Mouse (Mus musculus): ENCODE data around the gene Pdha1. TPM values are rescaled to one million over a fixed set of nuclear protein-coding genes. Genes with fewer than 3 reads are reported as not detected.

The Pdha1 gene
- 165 and 194 TPM in 2 replicates for polyA plus RNA-seq (2011; ENCODE audit: insufficient read length, low read depth, missing spikeins)

DNA sequence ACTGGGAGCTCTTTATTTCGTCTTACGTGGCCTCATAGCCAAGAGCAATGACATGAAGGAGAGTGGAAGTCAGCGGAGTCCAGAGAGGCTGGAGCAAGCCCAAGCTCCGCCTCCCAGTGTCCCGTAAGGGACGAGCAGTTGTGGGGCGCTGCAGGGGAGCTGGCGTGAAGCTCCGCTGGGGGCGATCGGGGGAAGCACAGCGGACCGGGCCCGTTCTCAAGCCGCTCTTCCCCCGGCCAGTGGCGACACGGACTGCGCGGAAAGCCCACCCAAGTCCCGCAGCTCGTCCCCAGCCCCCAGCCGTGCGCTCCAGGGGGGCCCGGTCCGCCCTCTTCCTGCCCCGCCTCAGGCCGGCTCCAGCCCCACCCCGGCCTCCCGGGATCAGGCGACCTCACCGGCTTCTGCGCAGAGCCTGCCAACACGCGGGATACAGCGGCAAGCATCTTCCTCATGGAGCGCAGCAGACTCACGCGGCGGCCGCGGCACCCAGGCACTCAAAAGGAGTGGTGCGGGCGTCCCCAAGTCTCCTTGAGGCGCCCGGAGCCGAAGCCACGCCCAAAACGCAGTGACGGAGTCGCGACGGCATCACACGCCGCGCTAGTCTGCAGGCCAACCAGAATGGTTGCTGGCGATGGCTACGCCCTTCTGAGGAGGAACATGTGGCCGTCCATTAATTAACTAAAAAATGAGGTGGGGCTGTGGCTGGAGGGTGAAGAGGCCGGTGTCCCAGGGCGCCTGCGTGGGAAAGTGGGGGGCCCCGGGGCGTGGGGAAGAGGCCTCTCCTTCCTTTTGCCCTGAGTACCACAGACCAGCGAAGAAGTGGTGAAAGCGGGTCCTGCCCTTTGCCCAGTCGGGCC is at the start of gene Pdha1:
TSS of gene Pdha1 (minus strand) at position 553 of the 857 bp plus-strand sequence.
- Histone ChIP-seq H3K4me3 (ENCODE audit: insufficient read depth, low read length) (peak within 1 kb of the TSS; percentile 87), H3K4me1 (ENCODE audit: control insufficient read depth, insufficient read depth, low read length) (peaks cover 4% of the 10 kb centered on the region), H3K27ac (ENCODE audit: insufficient read depth, low read length) (peak within 1 kb of the TSS; percentile 94)
- TF ChIP-seq POLR2A (IDR thresholded peaks at IDR 0.05; ENCODE audit: low read depth, low read length) = peak; percentile 83
- no peak for TF ChIP-seq CTCF (IDR thresholded peaks at IDR 0.05; ENCODE audit: borderline replicate concordance, insufficient read depth, low read length)

DNA sequence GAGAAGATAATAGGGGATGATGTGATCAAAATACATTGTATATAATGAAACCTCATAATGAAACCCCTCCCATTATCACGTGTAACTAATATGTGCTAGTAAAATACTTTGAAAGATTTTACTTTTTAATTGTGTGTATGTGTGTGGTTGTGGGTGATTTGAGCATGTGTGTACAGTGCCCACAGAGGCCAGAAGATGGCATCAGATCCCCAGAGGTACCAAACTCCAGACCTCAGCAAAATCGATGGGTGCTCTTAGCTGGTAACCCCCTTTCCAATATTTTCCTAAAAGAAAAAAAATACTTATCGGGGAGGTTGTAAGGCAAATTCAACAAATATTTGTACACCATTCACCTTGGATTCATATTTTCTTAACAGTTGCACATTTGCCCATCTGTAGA is 40.8 kb upstream of the Pdha1 start:
- TF ChIP-seq CTCF (IDR thresholded peaks at IDR 0.05; ENCODE audit: borderline replicate concordance, insufficient read depth, low read length) = no peak
- no peaks in the 10 kb centered on the region for H3K4me1 ChIP-seq (ENCODE audit: control insufficient read depth, insufficient read depth, low read length)
- H3K27ac ChIP-seq (ENCODE audit: insufficient read depth, low read length) = no peak overlapping the region
- H3K4me3 ChIP-seq (ENCODE audit: insufficient read depth, low read length) = no peak overlapping the region

DNA sequence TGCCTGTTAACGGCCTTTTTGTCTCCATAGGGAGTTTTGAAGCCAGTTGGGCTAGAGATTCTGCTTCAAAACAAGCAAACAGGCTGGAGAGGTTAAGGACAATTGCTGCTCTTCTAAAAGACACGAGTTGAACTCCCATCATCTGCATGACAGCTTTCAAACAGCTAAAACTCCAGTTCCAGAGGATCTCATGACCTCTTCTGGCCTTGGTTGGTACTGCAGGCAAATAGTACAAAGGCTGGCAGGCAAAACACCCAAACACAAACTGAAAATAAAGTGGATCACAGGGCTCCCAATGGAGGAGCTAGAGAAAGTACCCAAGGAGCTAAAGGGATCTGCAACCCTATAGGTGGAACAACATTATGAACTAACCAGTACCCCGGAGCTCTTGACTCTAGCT is 31.9 kb upstream of the Pdha1 start:
- no peak overlapping the region for H3K27ac ChIP-seq (ENCODE audit: insufficient read depth, low read length)
- H3K4me3 ChIP-seq (ENCODE audit: insufficient read depth, low read length) = no peak overlapping the region
- TF ChIP-seq POLR2A (IDR thresholded peaks at IDR 0.05; ENCODE audit: low read depth, low read length) = no peak
- no peak for TF ChIP-seq CTCF (IDR thresholded peaks at IDR 0.05; ENCODE audit: borderline replicate concordance, insufficient read depth, low read length)

DNA sequence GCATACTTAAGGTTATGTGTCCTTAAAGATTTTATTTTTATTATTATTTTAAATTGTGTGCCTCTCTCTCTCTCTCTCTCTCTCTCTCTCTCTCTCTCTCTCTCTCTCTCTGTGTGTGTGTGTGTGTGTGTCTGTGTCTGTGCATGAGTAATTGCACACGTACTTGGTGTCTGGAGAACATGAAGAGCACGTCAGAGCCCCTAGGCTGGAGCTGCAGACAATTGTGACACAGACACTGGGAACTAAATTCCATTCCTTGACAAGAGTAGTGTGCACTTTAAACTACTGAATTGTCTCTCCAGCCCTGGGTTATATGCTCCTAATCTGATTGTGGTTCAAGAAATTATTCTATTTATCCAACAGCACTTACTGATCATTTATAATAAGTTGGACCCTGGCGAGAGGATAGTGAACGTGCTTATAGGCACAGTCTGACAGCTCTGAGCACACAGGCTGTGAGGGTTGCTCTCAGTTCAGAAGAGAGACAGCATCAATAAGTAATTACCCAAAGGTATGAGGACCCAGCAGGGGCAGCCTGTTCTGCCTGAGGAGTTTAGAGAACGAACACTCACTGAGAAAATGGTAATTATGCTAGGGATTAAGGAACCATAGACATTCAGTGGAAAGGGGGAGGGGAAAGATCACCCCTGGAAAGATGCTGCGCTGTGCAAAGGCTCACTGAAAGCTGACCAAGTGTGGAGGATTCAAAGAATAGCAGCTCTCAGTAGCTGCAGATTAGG is 28.2 kb upstream of the Pdha1 start:
- Histone ChIP-seq H3K4me1 (ENCODE audit: control insufficient read depth, insufficient read depth, low read length) (no peaks in the 10 kb centered on the region), H3K27ac (ENCODE audit: insufficient read depth, low read length) (no peak overlapping the region), H3K4me3 (ENCODE audit: insufficient read depth, low read length) (no peak overlapping the region)
- TF ChIP-seq CTCF (IDR thresholded peaks at IDR 0.05; ENCODE audit: borderline replicate concordance, insufficient read depth, low read length) (no peak), POLR2A (IDR thresholded peaks at IDR 0.05; ENCODE audit: low read depth, low read length) (no peak)

More for the DNA sequence above, 31.9 kb upstream of the Pdha1 start:
- H3K4me1 ChIP-seq (ENCODE audit: control insufficient read depth, insufficient read depth, low read length) = no peaks in the 10 kb centered on the region

DNA sequence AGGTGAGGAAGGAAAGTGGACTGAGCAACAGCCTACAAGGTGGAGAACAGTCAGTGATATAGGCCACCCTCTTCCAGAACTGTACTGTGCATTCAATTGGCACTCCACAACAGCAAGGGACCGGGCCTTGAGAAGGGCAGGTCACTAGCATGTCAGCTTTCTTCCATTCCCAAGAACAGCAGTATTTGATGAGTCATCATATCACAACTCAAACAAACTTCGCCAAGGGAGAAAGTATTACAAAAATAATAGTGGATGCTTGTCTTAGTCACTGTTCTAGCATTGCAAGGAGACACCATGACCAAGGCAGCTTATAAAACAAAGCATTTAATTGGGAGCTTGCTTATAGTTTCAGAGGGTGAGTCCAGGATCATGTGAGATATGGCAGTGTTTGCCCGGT is 26.0 kb upstream of the Pdha1 start:
- Histone ChIP-seq H3K4me3 (ENCODE audit: insufficient read depth, low read length) (no peak overlapping the region), H3K27ac (ENCODE audit: insufficient read depth, low read length) (peak overlapping the region; percentile 57; the same call in 1 of the 2 replicates), H3K4me1 (ENCODE audit: control insufficient read depth, insufficient read depth, low read length) (no peaks in the 10 kb centered on the region)
- no peak for TF ChIP-seq CTCF (IDR thresholded peaks at IDR 0.05; ENCODE audit: borderline replicate concordance, insufficient read depth, low read length)
- TF ChIP-seq POLR2A (IDR thresholded peaks at IDR 0.05; ENCODE audit: low read depth, low read length) = no peak

DNA sequence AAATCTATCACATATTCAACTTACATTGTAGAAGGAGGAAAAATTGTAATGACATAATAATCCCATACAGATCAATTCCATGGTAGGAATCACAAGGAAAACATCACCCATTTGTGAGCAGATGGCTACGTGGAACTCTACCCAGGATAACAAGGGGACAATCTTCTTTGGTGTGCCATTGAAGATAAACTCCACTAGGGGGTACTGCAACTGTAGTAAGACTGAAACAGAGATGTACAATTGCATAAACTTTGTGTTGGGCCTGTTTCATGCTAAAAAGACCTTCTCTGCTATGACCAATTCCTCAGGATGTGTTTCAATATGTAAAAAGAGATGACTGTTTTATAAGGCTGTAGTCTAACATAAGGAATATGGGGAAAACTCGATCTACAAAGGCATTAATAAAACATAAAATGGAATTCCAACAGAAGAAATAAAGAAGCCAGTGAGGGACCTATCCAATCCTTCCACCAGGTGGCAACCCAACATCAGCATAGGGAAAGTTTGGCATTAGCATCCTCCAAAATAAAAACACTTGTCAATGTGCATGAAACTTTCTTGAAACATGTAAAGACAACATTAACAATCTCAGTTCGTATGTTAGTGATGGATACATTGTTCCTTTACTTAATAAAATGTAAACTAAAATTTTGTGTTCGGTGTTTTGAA is 15.1 kb upstream of the Pdha1 start:
- no peak for TF ChIP-seq POLR2A (IDR thresholded peaks at IDR 0.05; ENCODE audit: low read depth, low read length)
- TF ChIP-seq CTCF (IDR thresholded peaks at IDR 0.05; ENCODE audit: borderline replicate concordance, insufficient read depth, low read length) = no peak
- H3K4me3 ChIP-seq (ENCODE audit: insufficient read depth, low read length) = no peak overlapping the region
- no peaks in the 10 kb centered on the region for H3K4me1 ChIP-seq (ENCODE audit: control insufficient read depth, insufficient read depth, low read length)
- no peak overlapping the region for H3K27ac ChIP-seq (ENCODE audit: insufficient read depth, low read length)

DNA sequence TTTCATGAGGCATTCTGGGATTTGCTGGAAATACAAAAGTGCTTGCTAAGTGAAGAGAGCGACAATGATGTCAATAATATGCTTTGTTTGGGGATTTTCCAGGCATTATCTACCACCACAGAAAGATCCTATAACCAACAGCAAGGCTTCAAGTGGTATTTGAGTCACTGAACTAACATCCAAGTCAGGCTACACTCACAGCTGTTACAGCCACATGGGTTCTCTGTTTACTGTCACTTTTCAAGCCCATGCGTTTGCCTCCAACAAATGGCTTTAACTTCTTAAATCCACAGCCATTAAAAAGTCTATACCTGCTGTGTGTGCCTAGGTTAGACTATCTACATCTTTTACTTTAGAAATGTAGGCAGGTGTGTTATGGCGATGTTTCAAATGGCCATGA is 10.6 kb upstream of the Pdha1 start:
- H3K27ac ChIP-seq (ENCODE audit: insufficient read depth, low read length) = no peak overlapping the region
- no peak for TF ChIP-seq CTCF (IDR thresholded peaks at IDR 0.05; ENCODE audit: borderline replicate concordance, insufficient read depth, low read length)
- no peak for TF ChIP-seq POLR2A (IDR thresholded peaks at IDR 0.05; ENCODE audit: low read depth, low read length)
- no peaks in the 10 kb centered on the region for H3K4me1 ChIP-seq (ENCODE audit: control insufficient read depth, insufficient read depth, low read length)
- no peak overlapping the region for H3K4me3 ChIP-seq (ENCODE audit: insufficient read depth, low read length)

DNA sequence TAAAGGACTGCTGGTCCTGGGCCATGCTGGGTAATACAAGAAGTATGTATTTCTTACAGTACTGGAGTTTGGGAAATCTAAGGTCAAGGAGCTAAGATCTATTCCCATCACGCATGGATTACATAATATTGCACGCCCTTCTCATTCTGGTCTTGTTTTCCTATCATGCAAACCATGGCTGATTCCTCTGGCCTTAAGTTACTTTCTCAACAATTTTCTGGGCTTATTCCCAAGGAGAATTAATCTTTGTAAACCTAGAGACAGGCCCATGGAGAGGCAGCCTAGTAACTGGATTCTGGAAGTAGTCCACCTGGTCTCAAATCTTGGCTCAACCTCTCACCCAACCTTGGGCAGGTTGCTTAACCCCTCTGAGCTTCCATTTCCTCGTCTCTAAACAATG is 9.2 kb upstream of the Pdha1 start:
- no peak overlapping the region for H3K27ac ChIP-seq (ENCODE audit: insufficient read depth, low read length)
- TF ChIP-seq POLR2A (IDR thresholded peaks at IDR 0.05; ENCODE audit: low read depth, low read length) (no peak), CTCF (IDR thresholded peaks at IDR 0.05; ENCODE audit: borderline replicate concordance, insufficient read depth, low read length) (no peak)
- no peaks in the 10 kb centered on the region for H3K4me1 ChIP-seq (ENCODE audit: control insufficient read depth, insufficient read depth, low read length)
- H3K4me3 ChIP-seq (ENCODE audit: insufficient read depth, low read length) = no peak overlapping the region

DNA sequence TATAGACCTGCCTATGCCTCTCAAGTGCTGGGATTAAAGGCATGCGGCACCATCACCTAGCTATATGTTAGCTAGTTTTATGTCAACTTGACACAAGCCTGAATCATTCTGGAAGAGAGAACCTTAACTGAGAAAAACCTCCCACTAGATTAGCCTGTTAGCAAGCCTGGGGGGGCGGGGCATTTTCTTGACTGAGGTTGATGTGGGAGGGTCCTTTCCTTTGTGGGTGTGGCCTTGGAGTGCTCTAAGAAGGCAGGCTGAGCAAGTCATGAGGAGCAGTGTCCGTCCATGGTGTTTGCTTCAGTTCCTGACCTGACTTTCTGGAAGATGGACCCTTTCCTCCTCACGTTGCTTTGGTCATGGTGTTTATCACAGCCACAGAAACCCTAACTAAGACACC is 8.6 kb upstream of the Pdha1 start:
- no peak for TF ChIP-seq POLR2A (IDR thresholded peaks at IDR 0.05; ENCODE audit: low read depth, low read length)
- TF ChIP-seq CTCF (IDR thresholded peaks at IDR 0.05; ENCODE audit: borderline replicate concordance, insufficient read depth, low read length) = no peak
- Histone ChIP-seq H3K4me3 (ENCODE audit: insufficient read depth, low read length) (no peak overlapping the region), H3K27ac (ENCODE audit: insufficient read depth, low read length) (no peak overlapping the region), H3K4me1 (ENCODE audit: control insufficient read depth, insufficient read depth, low read length) (no peaks in the 10 kb centered on the region)
